Mouse (Mus musculus) Patski (cell line): ENCODE measurements around the gene Fam43a. TPM values are rescaled to one million over a fixed set of nuclear protein-coding genes. Genes with fewer than 3 reads are reported as not detected.

Experiments used
- ATAC-seq: fragments of 100-300 bp; one replicate; pipeline ENCODE4 v1.8.0; 2021
- CTCF ChIA-PET: fragments of 350-600 bp; sonication (Branson Sonifier 250); formaldehyde crosslinking; loops from one replicate; lab custom pipeline; 2022; ENCODE audit warnings: inconsistent platforms; lab: Charles Lee
- POLR2A ChIA-PET: fragments of 350-600 bp; sonication (Branson Sonifier 250); formaldehyde crosslinking; loops from one replicate; lab custom pipeline; 2022; ENCODE audit warnings: antibody characterized with exemption, inconsistent platforms; lab: Charles Lee
- DNase-seq: peaks from one replicate; pipeline ENCODE4 v3.0.0-alpha.2; 2011; ENCODE audit warnings: low read depth, low spot score
- H3K27me3 ChIP-seq: fragments of 371-371 bp; one replicate; pipeline ENCODE4 v1.5.1; 2021
- CTCF ChIP-seq: fragments of 100-300 bp; IDR thresholded peaks from one replicate; pipeline ENCODE4 v1.5.1; 2021
- in situ Hi-C: fragments of 300-500 bp; cut with MboI; formaldehyde crosslinking; loops from 3 replicates; pipeline ENCODE4 v1.11.1; 2018; ENCODE audit warnings: low pct_unique_long_range_greater_than_20kb, mixed read lengths
- polyA plus RNA-seq: library from polyadenylated mRNA; unstranded; gene quantifications from one replicate; pipeline ENCODE4 v1.2.3, GENCODE M21; 2021

Fam43a gene
- polyA plus RNA-seq, 1 experiment from 2014 or later = 94.0 TPM

GRCm38 (mm10) chr16:30604061-30604806 is 4.7 kb downstream of the Fam43a start:
- in situ Hi-C loops = no loop called here
- POLR2A ChIA-PET = interaction anchor here (1.0 to 5.4 kb wide), 5 partner anchors 57 to 368 kb away, joined by 3 to 31 read pairs (median 6); no protein-coding TSS in a partner anchor
- ATAC-seq = no peak
- no peaks in the 10 kb centered on the region for H3K27me3 ChIP-seq
- no peak for DNase-seq
- CTCF ChIA-PET = no interaction called here
- no peak for TF ChIP-seq CTCF

GRCm38 (mm10) chr16:30604807-30605137 is 5.2 kb downstream of the Fam43a start:
- DNase-seq = no peak
- CTCF ChIA-PET = interaction anchor here (1.4 kb wide), 1 partner anchor 36 kb away, joined by 3 read pairs; no protein-coding TSS in a partner anchor

GRCm38 (mm10) chr16:30605528-30605927 is 6.0 kb downstream of the Fam43a start:
- ATAC-seq = no peak
- in situ Hi-C loops = no loop called here
- no peak for DNase-seq
- H3K27me3 ChIP-seq = no peaks in the 10 kb centered on the region
- ChIA-PET POLR2A (interaction anchor here (0.6 to 2.5 kb wide), 2 partner anchors 81 to 170 kb away, joined by 3 to 9 read pairs; no protein-coding TSS in a partner anchor), CTCF (interaction anchor here (1.4 to 1.6 kb wide), 2 partner anchors 11 to 35 kb away, joined by 3 to 4 read pairs; no protein-coding TSS in a partner anchor)
- no peak for TF ChIP-seq CTCF

More at GRCm38 (mm10) chr16:30604807-30605137, 5.2 kb downstream of the Fam43a start:
- H3K27me3 ChIP-seq = no peaks in the 10 kb centered on the region
- POLR2A ChIA-PET = interaction anchor here (1.2 to 2.5 kb wide), 2 partner anchors 59 to 171 kb away, joined by 3 to 9 read pairs; no protein-coding TSS in a partner anchor
- no peak for ATAC-seq
- in situ Hi-C loops = no loop called here
- TF ChIP-seq CTCF = no peak

- DNase-seq (no peak), ATAC-seq (no peak)
- in situ Hi-C loops = no loop called here
- CTCF ChIA-PET = no interaction called here
- no peaks in the 10 kb centered on the region for H3K27me3 ChIP-seq
- POLR2A ChIA-PET = no interaction called here
- no peak for TF ChIP-seq CTCF
These were observed 8.3 kb downstream of the Fam43a start for GRCm38 (mm10) chr16:30607868-30608267.

- TF ChIP-seq CTCF = no peak
- CTCF ChIA-PET = interaction anchor here (1.3 to 2.9 kb wide), 2 partner anchors 14 to 25 kb away, joined by 4 to 8 read pairs; no protein-coding TSS in a partner anchor
These were observed 11.8 kb downstream of the Fam43a start for GRCm38 (mm10) chr16:30611331-30611730.

GRCm38 (mm10) chr16:30613122-30613521 is 13.6 kb downstream of the Fam43a start:
- in situ Hi-C loops = no loop called here
- DNase-seq = no peak
- ChIA-PET POLR2A (interaction anchor here (0.8 to 1.1 kb wide), 2 partner anchors 20 to 28 kb away, joined by 3 to 4 read pairs; no protein-coding TSS in a partner anchor), CTCF (interaction anchor here (0.7 to 2.9 kb wide), 2 partner anchors 23 to 812 kb away, joined by 3 to 8 read pairs; no protein-coding TSS in a partner anchor)
- ATAC-seq = no peak
- no peak for TF ChIP-seq CTCF
- no peaks in the 10 kb centered on the region for H3K27me3 ChIP-seq

More at GRCm38 (mm10) chr16:30611331-30611730, 11.8 kb downstream of the Fam43a start:
- DNase-seq (no peak), ATAC-seq (no peak)
- H3K27me3 ChIP-seq = no peaks in the 10 kb centered on the region
- in situ Hi-C loops = no loop called here
- POLR2A ChIA-PET = no interaction called here

- no peak for ATAC-seq
- CTCF ChIA-PET = no interaction called here
- DNase-seq = no peak
- POLR2A ChIA-PET = no interaction called here
- no peaks in the 10 kb centered on the region for H3K27me3 ChIP-seq
- in situ Hi-C loops = no loop called here
- no peak for TF ChIP-seq CTCF
These were observed 14.6 kb downstream of the Fam43a start for GRCm38 (mm10) chr16:30614122-30614521.

GRCm38 (mm10) chr16:30614705-30615317 is 15.3 kb downstream of the Fam43a start:
- ChIA-PET CTCF (interaction anchor here (1.1 kb wide), 1 partner anchor 9 kb away, joined by 3 read pairs; no protein-coding TSS in a partner anchor), POLR2A (no interaction called here)
- no peaks in the 10 kb centered on the region for H3K27me3 ChIP-seq
- in situ Hi-C loops = no loop called here
- no peak for ATAC-seq
- DNase-seq = no peak
- no peak for TF ChIP-seq CTCF

GRCm38 (mm10) chr16:30616281-30616680 is 16.8 kb downstream of the Fam43a start:
- H3K27me3 ChIP-seq = no peaks in the 10 kb centered on the region
- in situ Hi-C loops = no loop called here
- CTCF ChIA-PET = interaction anchor here (1.1 to 1.5 kb wide), 2 partner anchors 10 to 101 kb away, joined by 3 to 4 read pairs; no protein-coding TSS in a partner anchor

GRCm38 (mm10) chr16:30623645-30624044 is 24.1 kb downstream of the Fam43a start:
- no peak for DNase-seq
- no peak for ATAC-seq
- in situ Hi-C loops = no loop called here
- no peak for TF ChIP-seq CTCF
- ChIA-PET POLR2A (no interaction called here), CTCF (interaction anchor here (1.2 to 1.9 kb wide), 2 partner anchors 8 to 10 kb away, joined by 3 to 7 read pairs; no protein-coding TSS in a partner anchor)
- no peaks in the 10 kb centered on the region for H3K27me3 ChIP-seq

More at GRCm38 (mm10) chr16:30616281-30616680, 16.8 kb downstream of the Fam43a start:
- no peak for TF ChIP-seq CTCF
- POLR2A ChIA-PET = no interaction called here
- no peak for DNase-seq
- no peak for ATAC-seq
